Mouse (Mus musculus) naive thymus-derived CD4-positive, alpha-beta T cell, adult 2 months (primary cell): ENCODE results near the gene Pdk1.
"Not testable (repeated sequence)": the region's sequence is repeated elsewhere in the genome, so short reads cannot be mapped to it uniquely, and the experiment has no call there.

ENCODE experiments used
- DNase-seq: peaks from one replicate; pipeline ENCODE4 v3.0.0-alpha.2; 2011; ENCODE audit warnings: low read depth

The Pdk1 gene

GRCm38 (mm10) chr2:71874422-71874821 is 1.4 kb downstream of the Pdk1 start:
- no peak for DNase-seq

DNA sequence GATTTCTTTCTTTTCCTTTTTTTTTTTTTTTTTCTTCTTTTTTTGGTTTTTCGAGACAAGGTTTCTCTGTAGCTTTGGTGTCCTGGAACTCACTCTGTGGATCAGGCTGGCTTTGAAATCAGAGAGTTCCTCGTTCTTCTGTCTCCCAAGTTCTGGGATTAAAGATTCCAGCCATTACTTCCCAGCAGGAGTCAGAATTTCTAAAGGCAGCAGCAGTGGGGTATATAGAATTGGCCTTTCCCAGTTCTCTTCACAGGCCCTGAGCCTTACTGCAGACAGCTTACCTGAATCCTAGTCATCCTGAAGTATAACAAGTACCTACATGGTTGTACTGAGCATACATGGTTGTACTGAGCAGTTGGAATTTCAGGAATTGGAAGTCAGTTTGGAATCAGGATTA is 1.8 kb downstream of the Pdk1 start:
- DNase-seq: no peak

DNA sequence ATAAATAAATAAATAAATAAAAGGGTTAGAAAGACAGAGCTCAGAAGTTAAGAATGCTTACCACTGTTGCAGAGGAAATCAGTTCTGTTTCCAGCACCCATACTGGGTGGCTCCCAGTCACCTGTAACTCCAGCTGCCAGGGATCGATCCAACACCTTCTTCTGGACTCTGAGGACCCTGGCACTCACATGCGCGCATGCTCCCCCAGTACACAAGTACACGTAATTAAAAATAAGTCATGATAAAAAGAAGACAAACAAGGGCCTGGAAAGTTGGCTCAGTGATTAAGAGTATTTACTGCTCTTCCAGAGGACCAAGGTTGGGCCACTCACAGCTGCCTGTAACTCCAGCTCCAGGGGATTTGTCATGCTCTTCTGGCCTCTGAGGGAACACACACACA is 4.8 kb downstream of the Pdk1 start:
- no peak for DNase-seq

DNA sequence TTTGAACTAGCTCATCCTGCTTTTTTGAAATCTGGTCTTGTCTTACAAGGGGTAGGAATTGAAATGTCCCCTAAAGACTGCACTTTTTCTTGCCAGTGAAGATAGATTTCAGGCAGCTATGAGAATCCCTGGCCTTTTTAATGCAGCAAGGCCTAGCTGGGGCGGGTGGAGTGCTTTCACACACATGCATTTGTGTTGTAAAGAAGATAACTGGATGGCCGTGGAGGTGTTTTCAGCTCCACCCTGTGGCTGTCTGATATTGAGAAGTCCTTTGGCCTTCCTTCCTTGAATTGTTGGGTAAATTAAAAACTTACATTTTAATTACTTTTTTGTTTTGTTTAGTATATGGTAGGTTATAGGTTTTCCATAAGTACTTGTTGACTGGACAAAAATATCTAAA is 5.4 kb downstream of the Pdk1 start:
- DNase-seq: peak; percentile 41

DNA sequence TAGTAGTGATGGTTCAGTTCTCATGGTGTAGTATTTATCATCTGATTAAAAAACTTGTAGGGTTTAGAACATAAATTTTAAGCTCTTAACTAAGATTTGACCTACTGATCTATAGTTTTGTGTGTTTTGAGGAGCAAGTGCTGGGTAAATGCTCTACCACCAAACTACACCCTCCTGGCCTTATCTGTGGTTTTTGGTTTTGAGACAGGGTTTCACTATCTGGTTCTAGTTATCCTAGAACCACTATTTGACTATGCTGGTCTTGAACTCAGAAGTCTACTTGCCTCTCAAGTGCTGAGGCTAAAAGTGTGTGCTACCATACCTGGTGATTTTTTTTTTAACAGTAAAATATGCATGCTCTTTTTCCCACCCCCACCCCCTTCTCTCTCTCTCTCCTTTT is 5.9 kb downstream of the Pdk1 start:
- DNase-seq: no peak

DNA sequence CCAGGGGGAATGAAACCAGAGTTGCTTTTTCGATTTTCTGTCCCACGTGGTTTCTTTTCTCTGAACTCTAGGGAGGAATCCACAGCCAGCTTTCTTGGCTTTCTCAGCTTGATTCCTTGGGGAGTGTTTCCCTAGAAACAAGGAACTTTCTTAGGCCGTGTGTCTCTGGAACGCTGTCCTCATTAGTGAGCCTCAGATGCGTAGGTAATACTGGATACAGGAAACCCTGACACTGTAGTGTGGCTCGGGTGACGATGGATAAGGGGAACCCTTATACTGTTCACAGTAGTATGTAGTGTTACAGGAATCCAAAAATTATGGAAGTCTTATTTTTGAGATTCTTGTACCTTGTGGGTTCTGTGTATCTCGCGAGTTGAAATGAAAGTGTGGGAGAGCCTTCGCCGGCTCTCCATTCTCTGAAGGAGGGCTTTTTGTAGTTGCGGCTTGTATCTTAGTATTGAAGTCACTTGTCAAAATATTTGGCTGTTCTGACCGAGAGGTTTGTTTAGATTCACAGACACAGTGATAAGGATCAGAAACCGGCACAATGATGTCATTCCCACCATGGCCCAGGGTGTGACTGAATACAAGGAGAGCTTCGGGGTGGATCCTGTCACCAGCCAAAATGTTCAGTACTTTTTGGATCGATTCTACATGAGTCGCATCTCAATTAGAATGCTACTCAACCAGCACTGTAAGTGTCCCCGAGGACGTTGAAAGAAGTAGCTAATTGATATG is 10.1 kb downstream of the Pdk1 start:
- DNase-seq: no peak

DNA sequence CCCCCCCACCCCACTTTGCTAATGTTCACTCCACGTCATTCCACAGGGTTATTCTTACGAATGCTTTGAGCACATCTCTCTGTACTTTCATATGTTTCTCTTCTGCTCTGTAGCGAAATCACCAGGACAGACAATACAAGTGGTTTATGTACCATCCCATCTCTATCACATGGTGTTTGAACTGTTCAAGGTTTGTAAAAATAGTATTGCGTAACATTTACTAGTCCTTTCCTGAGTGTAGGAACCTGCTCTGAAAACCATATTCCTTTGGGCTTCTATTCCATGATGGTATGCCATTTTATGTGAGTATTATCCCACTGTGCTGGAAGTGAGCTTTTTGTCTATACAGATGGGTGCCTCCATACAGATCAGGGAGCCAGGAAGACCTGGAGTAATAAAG is 14.2 kb downstream of the Pdk1 start:
- no peak for DNase-seq

DNA sequence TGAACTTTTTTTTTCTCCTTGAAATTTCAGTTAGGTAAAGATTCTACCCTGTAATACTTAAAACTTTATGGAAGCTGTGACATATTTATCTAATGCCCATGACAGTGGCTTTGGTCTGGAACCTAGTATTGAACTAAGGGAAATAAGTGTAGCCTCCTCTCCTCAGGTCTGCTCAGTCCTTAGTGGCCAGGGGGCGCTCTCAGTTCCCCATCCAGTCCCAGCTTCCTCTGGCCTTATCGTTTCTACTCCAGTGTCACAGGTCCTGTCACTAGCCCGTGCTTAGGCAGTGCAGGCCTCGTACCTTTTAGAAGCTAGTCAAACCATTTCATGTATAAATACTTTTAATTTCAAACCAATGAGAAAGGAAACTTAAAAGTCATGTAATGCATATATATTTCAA is 15.4 kb downstream of the Pdk1 start:
- no peak for DNase-seq

GRCm38 (mm10) chr2:71891536-71891935 is 18.5 kb downstream of the Pdk1 start:
- DNase-seq: no peak

- no peak for DNase-seq
These were observed 19.8 kb downstream of the Pdk1 start for GRCm38 (mm10) chr2:71892741-71893349.

DNA sequence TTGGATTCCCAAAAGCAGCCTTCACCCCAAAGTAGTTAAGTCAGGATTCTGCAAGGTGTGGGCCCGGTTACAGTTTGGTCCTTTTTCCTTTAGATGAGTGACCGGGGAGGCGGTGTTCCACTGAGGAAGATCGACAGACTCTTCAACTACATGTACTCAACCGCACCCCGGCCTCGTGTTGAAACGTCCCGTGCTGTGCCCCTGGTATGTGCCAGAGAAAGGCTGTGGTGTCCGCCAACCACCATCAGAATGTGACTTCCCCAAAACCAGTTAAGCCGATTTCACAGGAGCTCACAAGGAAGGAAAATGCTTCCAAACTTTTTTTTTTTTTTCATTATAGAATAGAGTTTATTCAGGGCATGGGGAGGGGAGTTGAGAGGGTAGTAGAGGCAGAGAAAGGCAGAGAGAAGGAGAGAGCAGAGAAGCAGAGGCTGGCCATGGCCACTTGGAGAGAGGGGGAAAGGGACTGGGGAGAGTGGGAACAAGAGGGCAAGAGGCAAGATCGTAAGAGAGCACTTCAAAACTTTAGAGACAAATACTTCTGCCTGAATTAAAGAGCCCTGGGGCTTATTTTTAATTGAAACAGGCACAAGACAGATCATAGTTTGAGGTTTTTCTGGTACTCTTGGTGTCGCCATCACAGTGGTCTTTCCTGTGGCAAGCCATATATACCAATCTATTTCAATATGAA is 22.7 kb downstream of the Pdk1 start:
- DNase-seq: no peak

GRCm38 (mm10) chr2:71897420-71897819 is 24.4 kb downstream of the Pdk1 start:
- no peak for DNase-seq

GRCm38 (mm10) chr2:71898335-71898856 is 25.4 kb downstream of the Pdk1 start:
- peak; percentile 71 for DNase-seq

GRCm38 (mm10) chr2:71899886-71900285 is 26.9 kb downstream of the Pdk1 start:
- DNase-seq: no peak

- no peak for DNase-seq
These were observed 32.1 kb downstream of the Pdk1 start for GRCm38 (mm10) chr2:71905154-71905553.

DNA sequence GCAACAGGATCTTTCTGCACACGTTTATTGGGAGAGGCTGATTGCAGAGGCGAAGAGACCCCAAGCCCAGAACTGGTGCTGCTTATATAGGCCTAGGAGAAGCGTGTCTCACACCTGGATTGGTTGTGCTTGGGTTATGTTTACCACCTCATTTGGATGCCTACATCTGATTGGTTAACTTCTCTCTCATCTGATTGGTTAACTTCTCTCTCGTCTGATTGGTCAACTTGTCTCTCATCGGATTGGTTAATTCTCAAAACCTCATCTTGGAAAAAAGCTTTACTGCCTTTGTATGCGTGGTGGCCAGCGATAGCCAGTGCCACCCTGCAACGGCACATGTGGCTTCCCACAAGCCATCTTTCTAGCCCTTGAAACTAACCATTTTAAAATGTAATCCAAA is 33.3 kb downstream of the Pdk1 start:
- DNase-seq: not testable (repeated sequence)

GRCm38 (mm10) chr2:71913911-71914310 is 40.9 kb downstream of the Pdk1 start:
- DNase-seq: no peak

GRCm38 (mm10) chr2:71919227-71919647 is 46.2 kb downstream of the Pdk1 start:
- DNase-seq: no peak

DNA sequence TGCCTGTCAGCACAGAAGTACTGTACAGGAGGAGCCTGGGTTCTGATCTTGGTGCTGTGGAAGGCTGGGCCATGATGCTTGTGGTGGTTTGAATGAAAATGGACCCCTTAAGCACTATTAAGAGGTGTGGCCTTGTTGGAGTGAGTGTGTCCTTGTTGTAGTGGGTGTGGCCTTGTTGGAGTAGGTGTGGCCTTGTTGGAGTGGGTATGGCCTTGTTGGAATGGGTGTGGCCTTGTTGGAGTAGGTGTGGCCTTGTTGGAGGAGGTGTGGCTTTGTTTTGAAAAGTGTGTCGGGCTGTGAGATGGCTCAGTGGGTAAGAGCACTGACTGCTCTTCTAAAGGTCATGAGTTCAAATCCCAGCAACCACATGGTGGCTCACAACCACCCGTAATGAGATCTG is 51.9 kb downstream of the Pdk1 start:
- DNase-seq: not testable (repeated sequence)

DNA sequence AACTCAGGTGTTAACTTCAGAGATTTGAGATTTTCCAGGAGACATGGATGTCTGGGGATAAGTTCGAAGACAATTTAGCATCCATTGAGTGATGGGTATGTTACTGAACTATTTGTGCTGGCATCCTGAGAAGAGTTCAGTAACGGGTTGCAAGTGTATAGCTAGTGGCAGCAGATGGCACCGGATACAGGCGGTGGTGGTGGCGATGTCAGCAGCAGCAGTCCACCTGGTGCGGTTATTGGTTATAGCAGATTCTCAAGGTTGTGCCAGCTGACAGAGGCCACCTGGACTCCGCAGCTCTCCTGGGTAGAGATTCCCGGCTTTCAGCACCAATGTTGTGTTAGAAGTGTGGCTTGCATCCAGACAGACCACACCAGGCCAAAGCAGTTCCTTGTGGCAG is 61.0 kb downstream of the Pdk1 start:
- no peak for DNase-seq

GRCm38 (mm10) chr2:71936711-71937110 is 63.7 kb downstream of the Pdk1 start:
- DNase-seq: no peak

DNA sequence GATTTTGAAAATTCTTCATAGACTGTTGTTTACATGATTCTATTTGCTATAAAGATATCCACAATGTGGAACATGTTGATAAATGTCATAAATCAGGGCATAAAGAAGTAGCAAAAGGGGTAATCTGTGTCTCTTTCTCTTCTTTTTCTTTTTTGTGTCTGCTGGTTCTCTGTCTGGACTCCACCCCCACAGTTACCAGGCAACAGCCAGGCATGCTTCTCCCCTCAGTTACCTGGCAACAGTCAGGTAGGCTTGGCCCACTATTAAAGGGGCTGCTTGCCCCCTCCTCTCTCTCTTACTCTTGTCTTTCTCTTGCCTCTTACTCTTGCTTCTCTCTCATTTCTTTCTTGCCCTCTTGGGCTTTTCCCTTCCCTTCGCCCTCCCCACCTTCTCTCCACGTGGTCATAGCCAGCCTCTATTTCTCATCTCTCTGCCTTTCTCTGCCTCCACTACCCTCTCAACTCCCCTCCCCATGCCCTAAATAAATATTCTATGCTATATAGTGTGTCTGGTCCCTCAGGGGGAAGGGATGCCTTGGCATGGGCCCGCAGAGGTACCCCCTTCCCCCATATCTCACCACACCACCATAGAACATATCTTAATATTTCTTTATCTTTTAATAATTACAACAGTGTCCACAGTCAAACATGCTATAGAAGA is 64.8 kb downstream of the Pdk1 start:
- no peak for DNase-seq
